In genomic region chr11:88552987-88553386, GRCm38 (mm10) we compare ENCODE assay signal across 8 mouse cellular contexts.
A peak's percentile ranks its signal among the peaks of the same experiment; 100 is the strongest.
DNase-seq lines count a peak whose midpoint lies in the region; ATAC-seq and TF ChIP-seq lines count a peak whose summit lies in the region.

No protein-coding gene starts in this region.

- 0 out of 2 replicates have a peak, but pooled peaks have one; percentile 27 for ATAC-seq in lung, embryonic 15.5 days (ENCODE audit: borderline replicate concordance, extremely low read depth, low FRiP score, low TSS enrichment)

- peak; percentile 76 for DNase-seq in cerebellum, adult 11-12 months
- peak; percentile 38 to 84 for DNase-seq in frontal cortex, adult 2 months (ENCODE audit: extremely low spot score in 1 of 2, low spot score in 1 of 2)
- DNase-seq in hindbrain, embryonic 10.5 days (ENCODE audit: low spot score) = peak; percentile 66
- DNase-seq in layer of hippocampus, adult 9-10 months (ENCODE audit: low spot score) = peak; percentile 52
- DNase-seq in retina, postnatal 1 day = peak; percentile 80
- peak; percentile 78 to 81 for DNase-seq in thymus, postnatal 36 days

- H3K4me2 ChIP-seq in lung, embryonic 15.5 days = no peak overlapping the region

- 15% methylated on average over 8 of the region's 8 CpGs for WGBS in hindbrain, embryonic 10.5 days
- 45% methylated on average over 8 of the region's 8 CpGs for WGBS in lung, embryonic 15.5 days

- TF ChIP-seq CTCF in E14TG2a.4 (conservative IDR thresholded peaks at IDR 0.05; ENCODE audit: low read length) = peak; percentile 35

- H3K27ac ChIP-seq in hindbrain, embryonic 10.5 days = peak overlapping the region; percentile 82
- H3K27ac ChIP-seq in lung, embryonic 15.5 days = peak overlapping the region; percentile 36; the same call in 1 of the 2 replicates

- H3K9me3 ChIP-seq in E14TG2a.4 (ENCODE audit: low read length) = no peaks in the 10 kb centered on the region
- no peaks in the 10 kb centered on the region for H3K9me3 ChIP-seq in hindbrain, embryonic 10.5 days
- H3K9me3 ChIP-seq in lung, embryonic 15.5 days = no peaks in the 10 kb centered on the region

- H3K27me3 ChIP-seq in E14TG2a.4 (ENCODE audit: insufficient read depth, low read length) = no peaks in the 10 kb centered on the region
- no peaks in the 10 kb centered on the region for H3K27me3 ChIP-seq in hindbrain, embryonic 10.5 days (ENCODE audit: insufficient read depth, poor library complexity, severe bottlenecking)
- H3K27me3 ChIP-seq in lung, embryonic 15.5 days = no peaks in the 10 kb centered on the region

- H3K9ac ChIP-seq in lung, embryonic 15.5 days = no peak overlapping the region

- peaks cover 96% of the 10 kb centered on the region for H3K4me1 ChIP-seq in E14TG2a.4 (replicated peaks; ENCODE audit: low read depth, low read length)
- H3K4me1 ChIP-seq in hindbrain, embryonic 10.5 days (replicated peaks) = peaks cover 99% of the 10 kb centered on the region
- H3K4me1 ChIP-seq in lung, embryonic 15.5 days = peaks cover 92% of the 10 kb centered on the region

- peaks cover 14% of the 10 kb centered on the region; the same call in 1 of the 2 replicates for H3K36me3 ChIP-seq in E14TG2a.4 (ENCODE audit: insufficient read depth, low read length)
- no peaks in the 10 kb centered on the region for H3K36me3 ChIP-seq in hindbrain, embryonic 10.5 days
- no peaks in the 10 kb centered on the region for H3K36me3 ChIP-seq in lung, embryonic 15.5 days

- H3K4me3 ChIP-seq in E14TG2a.4 (replicated peaks; ENCODE audit: low read length) = peak overlapping the region; percentile 35; the same call in 1 of the 2 replicates
- no peak overlapping the region for H3K4me3 ChIP-seq in hindbrain, embryonic 10.5 days
- no peak overlapping the region for H3K4me3 ChIP-seq in lung, embryonic 15.5 days
